Mouse (Mus musculus) left cerebral cortex, postnatal 36 days (tissue): ENCODE data around the gene Pilrb1. TPM values are rescaled to one million over a fixed set of nuclear protein-coding genes. Genes with fewer than 3 reads are reported as not detected.
"Not testable (repeated sequence)": the region's sequence is repeated elsewhere in the genome, so short reads cannot be mapped to it uniquely, and the experiment has no call there.

Experiments used
- DNase-seq, 2 experiments: peaks; one replicate each; pipeline ENCODE4 v3.0.0; 2021 to 2022; ENCODE audit warnings: low spot score in 2 of 2, mixed read lengths in 1 of 2
- intact Hi-C: fragments of 180-260 bp; cut with DNase I; formaldehyde crosslinking; loops from one replicate; pipeline ENCODE4 v1.15.1; 2025
- total RNA-seq, 2 experiments: library from RNA; stranded (reverse); gene quantifications; 2 replicates each; pipeline ENCODE4 v1.2.3; 2021

The Pilrb1 gene
- not detected for total RNA-seq

GRCm38 (mm10) chr5:137857960-137858710, at the start of gene Pilrb1:
Pilrb1 (minus strand) TSS chr5:137858106.
- DNase-seq, intact Hi-C loops: not testable (repeated sequence)

DNA sequence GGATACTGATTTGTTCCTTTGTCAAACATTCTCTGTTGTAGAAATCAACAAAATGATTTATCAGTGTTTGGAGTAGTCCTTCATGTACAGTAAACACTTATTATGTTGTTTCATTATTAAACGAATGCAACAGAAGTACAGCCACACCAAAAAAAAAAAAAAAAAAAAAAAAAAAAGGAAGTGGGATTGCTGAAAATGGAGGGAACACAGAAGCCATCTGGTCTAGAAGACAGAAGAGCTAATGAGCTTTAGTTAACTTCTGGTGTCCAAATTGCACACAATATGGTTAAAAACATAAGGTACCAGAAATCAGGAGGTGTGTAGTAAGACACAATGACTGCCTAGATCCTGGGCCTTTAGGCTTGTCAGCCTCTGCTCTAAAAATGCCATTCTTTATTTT, 39.9 kb upstream of the Pilrb1 start:
- intact Hi-C loops: no loop called here
- no peak for DNase-seq

DNA sequence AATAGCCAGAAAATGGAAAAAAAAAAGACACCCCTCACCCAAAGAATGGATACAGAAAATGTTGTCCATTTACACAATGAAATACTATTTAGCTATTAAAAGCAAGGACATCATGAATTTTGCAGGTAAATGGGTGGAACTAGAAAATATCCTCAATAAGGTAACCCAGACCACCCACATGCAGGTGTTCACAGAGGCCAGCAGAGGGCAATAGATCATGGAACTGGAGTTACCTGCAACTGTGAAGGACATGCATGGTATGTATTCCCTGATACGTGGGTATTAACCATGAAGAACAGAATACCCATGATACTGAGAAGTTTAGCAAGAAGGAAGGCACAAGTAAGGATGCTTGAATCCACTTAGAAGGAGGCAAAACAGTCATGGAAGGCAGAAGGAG, 35.0 kb upstream of the Pilrb1 start:
- intact Hi-C loops: no loop called here

GRCm38 (mm10) chr5:137887666-137888065, 29.8 kb upstream of the Pilrb1 start:
- DNase-seq: no peak
- intact Hi-C loops: loop anchor here (5.0 kb wide), 2 partner anchors 85 to 270 kb away; partner anchors contain the start of gene Zfp113

More for the DNA sequence above, 35.0 kb upstream of the Pilrb1 start:
- no peak for DNase-seq

- intact Hi-C loops: loop anchor here (5.0 kb wide), 2 partner anchors 86 to 271 kb away; partner anchors contain the start of gene Zfp113
- DNase-seq: peak; percentile 6 to 43
Measured at GRCm38 (mm10) chr5:137885894-137886293, 28.0 kb upstream of the Pilrb1 start.

- intact Hi-C loops: no loop called here
- DNase-seq: no peak
Measured at GRCm38 (mm10) chr5:137883345-137883744, 25.4 kb upstream of the Pilrb1 start.

DNA sequence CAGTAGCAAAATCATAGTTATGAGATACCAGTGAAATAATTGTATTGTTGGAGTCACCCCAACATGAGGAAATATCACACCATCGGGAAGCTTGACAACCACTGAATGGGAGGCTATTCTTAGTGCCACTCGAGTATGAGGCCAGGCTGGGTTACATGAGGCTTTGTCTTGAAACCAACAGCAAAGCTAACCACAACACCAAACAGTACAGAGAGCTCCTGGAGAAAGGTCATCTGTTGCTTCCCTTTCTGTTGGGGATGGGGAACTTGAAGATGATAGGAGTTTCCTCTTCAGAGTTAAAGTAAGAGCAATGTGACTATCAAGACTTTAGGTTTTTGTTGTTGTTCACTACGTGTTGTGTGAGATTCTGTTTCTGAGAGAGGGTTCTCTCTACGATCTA, 25.0 kb upstream of the Pilrb1 start:
- DNase-seq: no peak
- intact Hi-C loops: no loop called here

DNA sequence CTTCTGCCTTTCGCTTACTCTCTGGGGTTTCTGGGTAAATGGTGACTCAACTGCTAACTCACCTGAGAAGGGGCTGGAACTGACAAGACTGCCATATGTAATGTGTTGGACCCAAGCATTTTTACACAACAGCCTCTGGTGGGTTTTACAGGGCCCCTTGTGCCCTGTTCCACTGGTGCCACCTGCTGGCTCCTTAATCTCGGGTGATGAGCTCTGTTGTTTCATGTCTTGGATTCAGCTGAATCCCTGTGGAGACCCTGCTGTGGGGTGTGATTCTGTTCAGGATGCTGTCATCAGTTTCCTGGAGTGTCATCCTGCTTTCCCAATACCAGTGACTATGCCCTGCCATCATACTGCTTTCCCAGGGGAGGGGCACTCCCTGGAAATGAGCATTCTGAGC, 20.0 kb upstream of the Pilrb1 start:
- DNase-seq: peak in 1 of 2 experiments; percentile 8
- intact Hi-C loops: loop anchor here (2.0 kb wide), 1 partner anchor 89 kb away; no protein-coding TSS in a partner anchor

DNA sequence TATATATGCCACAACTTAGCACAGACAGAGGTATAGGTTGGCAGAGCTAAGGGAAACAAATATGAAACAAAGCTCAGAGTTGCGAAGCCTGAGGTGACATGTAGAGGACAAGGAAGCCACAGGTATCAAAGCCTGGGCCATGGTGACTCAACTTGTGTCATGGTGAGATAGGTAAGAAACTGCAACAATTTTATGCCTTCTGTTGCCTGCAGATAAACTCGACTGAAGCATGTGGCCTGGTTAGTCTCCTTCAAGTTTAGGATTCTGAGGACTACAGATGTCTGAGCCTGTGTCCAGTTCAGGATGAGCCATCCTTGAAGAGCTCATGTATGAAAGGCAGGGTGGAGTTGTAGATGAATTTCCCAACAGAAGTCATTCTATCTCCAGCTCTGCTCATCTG, 17.1 kb upstream of the Pilrb1 start:
- intact Hi-C loops: no loop called here
- no peak for DNase-seq

DNA sequence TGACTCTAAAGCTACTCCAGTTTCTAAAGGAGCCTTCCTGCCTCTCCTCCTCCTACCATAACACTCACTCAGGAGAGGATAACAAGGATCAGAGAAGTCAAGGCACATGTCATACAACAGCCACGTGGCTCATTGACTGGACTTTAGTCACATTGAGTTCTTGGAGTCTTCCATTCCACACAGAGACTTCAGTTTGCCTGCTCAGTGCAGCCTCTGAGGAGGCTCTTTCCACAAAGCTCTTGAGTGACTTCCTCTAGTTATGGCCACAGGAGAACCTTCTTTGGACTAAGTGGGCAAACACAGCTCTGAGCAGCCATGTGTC, 14.4 kb upstream of the Pilrb1 start:
- DNase-seq, intact Hi-C loops: not testable (repeated sequence)

GRCm38 (mm10) chr5:137871644-137872380, 13.9 kb upstream of the Pilrb1 start, which contains the start of gene Pilrb2:
Pilrb2 (minus strand) TSS chr5:137871815.
- intact Hi-C loops, DNase-seq: not testable (repeated sequence)

GRCm38 (mm10) chr5:137868600-137868999, 10.7 kb upstream of the Pilrb1 start:
- DNase-seq, intact Hi-C loops: not testable (repeated sequence)

DNA sequence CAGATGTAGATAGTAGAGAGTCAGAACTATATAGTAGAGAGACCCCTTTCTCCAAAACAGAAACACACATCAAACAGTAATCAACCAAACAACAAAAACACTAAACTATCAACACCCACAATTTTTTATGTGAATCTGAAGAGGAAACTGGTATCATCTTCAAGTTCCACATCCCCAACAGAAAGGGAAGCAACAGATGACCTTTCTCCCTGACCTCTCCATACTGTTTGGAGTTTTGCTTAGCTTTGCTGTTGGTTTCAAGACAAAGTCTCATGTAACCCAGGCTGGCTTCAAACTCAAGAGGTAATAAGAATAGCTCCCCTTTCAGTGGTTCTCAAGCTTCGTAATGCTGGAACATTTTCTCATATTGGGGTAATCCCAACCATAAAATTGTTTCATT, 6.1 kb upstream of the Pilrb1 start:
- intact Hi-C loops, DNase-seq: not testable (repeated sequence)

- DNase-seq: not testable (repeated sequence)
Measured at GRCm38 (mm10) chr5:137856870-137857269, 1.0 kb downstream of the Pilrb1 start.

GRCm38 (mm10) chr5:137854907-137855306, 3.0 kb downstream of the Pilrb1 start:
- intact Hi-C loops, DNase-seq: not testable (repeated sequence)

More at GRCm38 (mm10) chr5:137856870-137857269, 1.0 kb downstream of the Pilrb1 start:
- intact Hi-C loops: not testable (repeated sequence)

GRCm38 (mm10) chr5:137850313-137850712, 7.6 kb downstream of the Pilrb1 start:
- intact Hi-C loops: not testable (repeated sequence)

DNA sequence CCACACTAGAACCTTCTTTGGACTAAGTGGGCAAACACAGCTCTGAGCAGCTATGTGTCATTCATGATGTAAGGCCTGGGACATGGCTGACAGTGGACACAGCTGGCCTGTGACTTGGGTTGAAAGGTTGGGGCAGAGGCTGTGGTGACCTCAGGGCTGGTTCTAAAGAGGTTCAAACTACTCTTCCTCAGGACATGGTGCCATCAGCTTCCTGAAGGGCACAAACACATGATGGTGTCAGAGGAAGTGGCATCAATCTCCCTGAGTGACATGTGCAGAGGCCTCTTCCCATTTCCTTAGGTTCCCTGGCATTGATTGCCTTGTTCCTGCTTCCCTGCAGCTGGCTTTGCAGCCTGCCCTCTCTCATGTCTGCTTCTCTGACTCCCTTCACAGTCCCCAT, 20.8 kb downstream of the Pilrb1 start:
- DNase-seq, intact Hi-C loops: not testable (repeated sequence)

More at GRCm38 (mm10) chr5:137850313-137850712, 7.6 kb downstream of the Pilrb1 start:
- DNase-seq: not testable (repeated sequence)

GRCm38 (mm10) chr5:137836611-137837010, 21.3 kb downstream of the Pilrb1 start:
- intact Hi-C loops: no loop called here
- no peak for DNase-seq

GRCm38 (mm10) chr5:137835966-137836520, 21.9 kb downstream of the Pilrb1 start, which contains the start of gene Pilra:
Pilra (minus strand) TSS chr5:137836281.
- DNase-seq, intact Hi-C loops: not testable (repeated sequence)

GRCm38 (mm10) chr5:137833500-137833899, 24.4 kb downstream of the Pilrb1 start:
- DNase-seq: no peak
- intact Hi-C loops: no loop called here
